Mouse (Mus musculus) MEL (cell line): ENCODE measurements around the gene Gpr45. TPM values are rescaled to one million over a fixed set of nuclear protein-coding genes. Genes with fewer than 3 reads are reported as not detected.
"Not testable (repeated sequence)": the region's sequence is repeated elsewhere in the genome, so short reads cannot be mapped to it uniquely, and the experiment has no call there.

Experiments used
- DNase-seq: peaks from one replicate; pipeline ENCODE4 v3.0.0; 2011; ENCODE audit warnings: low read depth, low spot score
- H3K27ac ChIP-seq: 2 replicates; pipeline ENCODE4 v1.5.1; 2012; ENCODE audit warnings: low read depth, mild to moderate bottlenecking, control low read depth, low read length, moderate library complexity; ENCODE audit not compliant: control insufficient read depth
- H3K27me3 ChIP-seq, 2 experiments: fragments of 150-350 bp in 1 of 2; sonication (generic) in 1 of 2; 2 replicates each; pipeline ENCODE4 v1.6.1; 2012; ENCODE audit warnings: low read length in 2 of 2, mild to moderate bottlenecking in 2 of 2, improper control_type of control experiment in 1 of 2, moderate library complexity in 1 of 2; ENCODE audit not compliant: insufficient read depth in 2 of 2, control insufficient read depth in 1 of 2
- H3K36me3 ChIP-seq, 2 experiments: 2 replicates each; pipeline ENCODE4 v1.6.1; 2012 to 2014; ENCODE audit warnings: low read length in 2 of 2, improper control_type of control experiment in 1 of 2, inconsistent platforms in 1 of 2, mild to moderate bottlenecking in 1 of 2; ENCODE audit not compliant: insufficient read depth in 2 of 2, control insufficient read depth in 1 of 2
- H3K4me1 ChIP-seq, 2 experiments: fragments of 150-350 bp in 1 of 2; sonication (generic) in 1 of 2; 2 replicates each; pipeline ENCODE4 v1.6.1; 2012; ENCODE audit warnings: low read length in 2 of 2, improper control_type of control experiment in 1 of 2, mild to moderate bottlenecking in 1 of 2; ENCODE audit not compliant: insufficient read depth in 2 of 2, control insufficient read depth in 1 of 2
- H3K4me3 ChIP-seq, 2 experiments: fragments of 150-350 bp in 1 of 2; sonication (generic) in 1 of 2; 2 replicates each; pipeline ENCODE4 v1.5.1; 2012; ENCODE audit warnings: low read depth in 2 of 2, low read length in 2 of 2, mild to moderate bottlenecking in 2 of 2, moderate library complexity in 2 of 2, control low read depth in 1 of 2, improper control_type of control experiment in 1 of 2; ENCODE audit not compliant: control insufficient read depth in 1 of 2, insufficient read depth in 1 of 2
- H3K79me2 ChIP-seq: 2 replicates; pipeline ENCODE4 v1.6.1; 2012; ENCODE audit warnings: mild to moderate bottlenecking, low read length, moderate library complexity; ENCODE audit not compliant: control insufficient read depth, poor library complexity, insufficient read depth
- H3K9ac ChIP-seq: 2 replicates; pipeline ENCODE4 v1.6.1; 2012; ENCODE audit warnings: low read depth, mild to moderate bottlenecking, control low read depth, low read length, moderate library complexity; ENCODE audit not compliant: control insufficient read depth, poor library complexity, severe bottlenecking
- H3K9me3 ChIP-seq: fragments of 150-350 bp; sonication (generic); replicated peaks from 2 replicates; pipeline ENCODE4 v1.6.1; 2012; ENCODE audit warnings: mild to moderate bottlenecking, low read length, improper control_type of control experiment, moderate library complexity; ENCODE audit not compliant: insufficient read depth
- CHD1 ChIP-seq: IDR thresholded peaks from 2 replicates; pipeline ENCODE4 v1.6.1; 2012; ENCODE audit warnings: low read depth, mild to moderate bottlenecking, inconsistent platforms, low read length, improper control_type of control experiment
- CTCF ChIP-seq, 3 experiments: IDR thresholded peaks in 2 of 3; conservative IDR thresholded peaks in 1 of 3; 2 replicates each; pipeline ENCODE4 v1.5.1; 2011 to 2012; ENCODE audit warnings: low read length in 3 of 3, low read depth in 2 of 3, mild to moderate bottlenecking in 2 of 3, improper control_type of control experiment in 1 of 3, inconsistent platforms in 1 of 3, mixed read lengths in 1 of 3, moderate library complexity in 1 of 3; ENCODE audit not compliant: control insufficient read depth in 1 of 3, insufficient read depth in 1 of 3, poor library complexity in 1 of 3, severe bottlenecking in 1 of 3
- E2F4 ChIP-seq: IDR thresholded peaks from 2 replicates; pipeline ENCODE4 v1.6.1; 2011; ENCODE audit warnings: low read depth, low read length, improper control_type of control experiment, borderline replicate concordance
- EP300 ChIP-seq, 2 experiments: IDR thresholded peaks; 2 replicates each; pipeline ENCODE4 v1.6.1; 2011; ENCODE audit warnings: improper control_type of control experiment in 2 of 2, low read length in 2 of 2, low read depth in 1 of 2, mild to moderate bottlenecking in 1 of 2
- GABPA ChIP-seq: IDR thresholded peaks from 2 replicates; pipeline ENCODE4 v1.6.1; 2012; ENCODE audit warnings: low read depth, mild to moderate bottlenecking, inconsistent platforms, low read length, improper control_type of control experiment, moderate library complexity
- JUND ChIP-seq: IDR thresholded peaks from 2 replicates; pipeline ENCODE4 v1.6.1; 2011; ENCODE audit warnings: low read depth, mild to moderate bottlenecking, improper control_type of control experiment, low read length
- KAT2A ChIP-seq: conservative IDR thresholded peaks from 2 replicates; pipeline ENCODE4 v1.6.1; 2012; ENCODE audit warnings: low read depth, low read length, improper control_type of control experiment, inconsistent platforms
- MAX ChIP-seq: IDR thresholded peaks from 2 replicates; pipeline ENCODE4 v1.6.1; 2011; ENCODE audit warnings: low read length, improper control_type of control experiment
- MEF2A ChIP-seq: IDR thresholded peaks from 2 replicates; pipeline ENCODE4 v1.6.1; 2014; ENCODE audit warnings: low read depth, mild to moderate bottlenecking, inconsistent platforms, low read length, improper control_type of control experiment; ENCODE audit not compliant: poor library complexity, insufficient replicate concordance, severe bottlenecking; ENCODE audit errors: extremely low read depth
- MXI1 ChIP-seq: IDR thresholded peaks from 2 replicates; pipeline ENCODE4 v1.6.1; 2011; ENCODE audit warnings: mild to moderate bottlenecking, low read depth, low read length, improper control_type of control experiment
- MYB ChIP-seq: IDR thresholded peaks from 2 replicates; pipeline ENCODE4 v1.6.1; 2011; ENCODE audit warnings: mild to moderate bottlenecking, low read depth, low read length, improper control_type of control experiment
- MYC ChIP-seq: IDR thresholded peaks from 2 replicates; pipeline ENCODE4 v1.6.1; 2011; ENCODE audit warnings: low read depth, mild to moderate bottlenecking, low read length, improper control_type of control experiment, moderate library complexity
- NELFE ChIP-seq: IDR thresholded peaks from 2 replicates; pipeline ENCODE4 v1.6.1; 2011; ENCODE audit warnings: low read depth, low read length, improper control_type of control experiment
- NRF1 ChIP-seq: IDR thresholded peaks from 2 replicates; pipeline ENCODE4 v1.6.1; 2014; ENCODE audit warnings: low read depth, mild to moderate bottlenecking, inconsistent platforms, low read length, improper control_type of control experiment, moderate library complexity; ENCODE audit not compliant: poor library complexity, insufficient read depth, severe bottlenecking
- POLR2AphosphoS5 ChIP-seq: IDR thresholded peaks from 2 replicates; pipeline ENCODE4 v1.6.1; 2012; ENCODE audit warnings: low read depth, borderline replicate concordance, mild to moderate bottlenecking, inconsistent platforms, low read length, moderate library complexity, mixed read lengths
- RAD21 ChIP-seq: IDR thresholded peaks from 2 replicates; pipeline ENCODE4 v1.6.1; 2011; ENCODE audit warnings: mild to moderate bottlenecking, low read depth, low read length, improper control_type of control experiment
- SIN3A ChIP-seq: IDR thresholded peaks from 2 replicates; pipeline ENCODE4 v1.6.1; 2012; ENCODE audit warnings: low read length, improper control_type of control experiment, inconsistent platforms
- TAL1 ChIP-seq: IDR thresholded peaks from 2 replicates; pipeline ENCODE4 v1.6.1; 2012; ENCODE audit warnings: mild to moderate bottlenecking, inconsistent platforms, low read length, moderate library complexity, mixed read lengths
- UBTF ChIP-seq: IDR thresholded peaks from 2 replicates; pipeline ENCODE4 v1.6.1; 2012; ENCODE audit warnings: low read depth, mild to moderate bottlenecking, inconsistent platforms, low read length, improper control_type of control experiment, moderate library complexity, borderline replicate concordance; ENCODE audit not compliant: insufficient read depth
- USF2 ChIP-seq, 2 experiments: IDR thresholded peaks; 2 replicates each; pipeline ENCODE4 v1.6.1; 2011 to 2012; ENCODE audit warnings: improper control_type of control experiment in 2 of 2, low read length in 2 of 2, borderline replicate concordance in 1 of 2, inconsistent platforms in 1 of 2, low read depth in 1 of 2, mild to moderate bottlenecking in 1 of 2; ENCODE audit not compliant: insufficient read depth in 1 of 2
- ZNF384 ChIP-seq: IDR thresholded peaks from 2 replicates; pipeline ENCODE4 v1.6.1; 2012; ENCODE audit warnings: low read depth, mild to moderate bottlenecking, inconsistent platforms, low read length, improper control_type of control experiment
- polyA plus RNA-seq, 2 experiments: library from polyadenylated mRNA; stranded (reverse) in 1 of 2; unstranded in 1 of 2; fragments of >175 nt in 1 of 2; fragments of >200 nt in 1 of 2; gene quantifications; 2 replicates each; pipeline versions ENCODE4 v1.2.1 to v1.2.4; 2012; ENCODE audit warnings: low replicate concordance in 2 of 2, low read depth in 1 of 2; ENCODE audit not compliant: insufficient read length in 2 of 2, insufficient read depth in 1 of 2, missing spikeins in 1 of 2
- total RNA-seq: library from RNA; depleted of rRNA; stranded (reverse); fragments of 300-350 nt; gene quantifications from 2 replicates; pipeline ENCODE4 v1.2.3, GENCODE M21; 2012

Gpr45 gene
- total and polyA plus RNA-seq, 3 experiments: not detected

- H3K36me3 ChIP-seq: no peaks in the 10 kb centered on the region
- peaks cover 0 to 1% of the 10 kb centered on the region in 2 experiments; a peak in 1 of 4 replicates for H3K27me3 ChIP-seq
- no peaks in the 10 kb centered on the region for H3K79me2 ChIP-seq
- H3K27ac ChIP-seq: no peak overlapping the region
- H3K9ac ChIP-seq: no peak overlapping the region
- no peaks in the 10 kb centered on the region for H3K9me3 ChIP-seq
- H3K4me3 ChIP-seq: no peak overlapping the region
- DNase-seq: no peak
- no peak for TF ChIP-seq EP300 (IDR thresholded peaks at IDR 0.05; ENCODE audit: low read depth in 1 of 2, low read length in 2 of 2)
- H3K4me1 ChIP-seq: no peaks in the 10 kb centered on the region
Observed at GRCm38 (mm10) chr1:43006051-43006514, 53.4 kb downstream of the Gpr45 start.

- H3K79me2 ChIP-seq: no peaks in the 10 kb centered on the region
- H3K9me3 ChIP-seq: no peaks in the 10 kb centered on the region
- DNase-seq: no peak
- H3K4me3 ChIP-seq: no peak overlapping the region
- no peak overlapping the region for H3K27ac ChIP-seq
- no peaks in the 10 kb centered on the region for H3K27me3 ChIP-seq
- H3K9ac ChIP-seq: no peak overlapping the region
- no peaks in the 10 kb centered on the region for H3K36me3 ChIP-seq
- TF ChIP-seq MYB: no peak
- TF ChIP-seq TAL1: no peak
- no peak for TF ChIP-seq CTCF (IDR thresholded peaks at IDR 0.05 in 2 of 3, conservative IDR thresholded peaks at IDR 0.05 in 1 of 3; ENCODE audit: control insufficient read depth in 1 of 3, insufficient read depth in 1 of 3, low read depth in 2 of 3, low read length in 3 of 3, poor library complexity in 1 of 3, severe bottlenecking in 1 of 3)
- TF ChIP-seq SIN3A: no peak
- no peak for TF ChIP-seq USF2 (IDR thresholded peaks at IDR 0.05; ENCODE audit: borderline replicate concordance in 1 of 2, insufficient read depth in 1 of 2, low read depth in 1 of 2, low read length in 2 of 2)
- TF ChIP-seq UBTF: no peak
- no peaks in the 10 kb centered on the region for H3K4me1 ChIP-seq
Observed at GRCm38 (mm10) chr1:43006524-43006923, 53.9 kb downstream of the Gpr45 start.

- H3K9ac ChIP-seq: no peak overlapping the region
Observed at GRCm38 (mm10) chr1:43010461-43010860, 57.8 kb downstream of the Gpr45 start.

GRCm38 (mm10) chr1:43015153-43015685 is 62.5 kb downstream of the Gpr45 start:
- not testable (repeated sequence) for H3K9ac ChIP-seq

More at GRCm38 (mm10) chr1:43010461-43010860, 57.8 kb downstream of the Gpr45 start:
- TF ChIP-seq ZNF384: no peak
- no peak for TF ChIP-seq NRF1
- no peak for TF ChIP-seq MAX
- TF ChIP-seq MYC: no peak
- TF ChIP-seq MYB: no peak
- no peak for TF ChIP-seq MXI1
- TF ChIP-seq CHD1: no peak
- TF ChIP-seq TAL1: no peak
- TF ChIP-seq KAT2A: no peak
- no peak for TF ChIP-seq NELFE
- TF ChIP-seq JUND: no peak
- no peak for TF ChIP-seq POLR2AphosphoS5
- TF ChIP-seq RAD21: no peak
- TF ChIP-seq E2F4: no peak
- TF ChIP-seq MEF2A: no peak
- TF ChIP-seq GABPA: no peak
- TF ChIP-seq SIN3A: no peak
- Histone ChIP-seq H3K27ac (no peak overlapping the region), H3K27me3 (no peaks in the 10 kb centered on the region), H3K4me1 (no peaks in the 10 kb centered on the region), H3K36me3 (no peaks in the 10 kb centered on the region), H3K9me3 (no peaks in the 10 kb centered on the region), H3K4me3 (no peak overlapping the region), H3K79me2 (no peaks in the 10 kb centered on the region)
- no peak for DNase-seq

More at GRCm38 (mm10) chr1:43015153-43015685, 62.5 kb downstream of the Gpr45 start:
- not testable (repeated sequence) for H3K27ac ChIP-seq, H3K4me3 ChIP-seq, DNase-seq, H3K27me3 ChIP-seq, H3K9me3 ChIP-seq, H3K79me2 ChIP-seq, H3K4me1 ChIP-seq, H3K36me3 ChIP-seq
